Mouse (Mus musculus) liver (tissue): Measurements from ENCODE around the gene Wipf1.
"Not testable (repeated sequence)": the region's sequence is repeated elsewhere in the genome, so short reads cannot be mapped to it uniquely, and the experiment has no call there.

ENCODE experiments used
- DNase-seq: peaks from one replicate; pipeline ENCODE4 v3.0.0-alpha.2; 2020; ENCODE audit warnings: mixed read lengths

Gene Wipf1

GRCm38 (mm10) chr2:73529356-73530330 lies at the start of gene Wipf1:
TSS of gene Wipf1 (minus strand) at chr2:73529734.
- peak; percentile 67 for DNase-seq

GRCm38 (mm10) chr2:73579168-73579567 lies 49.6 kb upstream of the Wipf1 start:
- DNase-seq = no peak

GRCm38 (mm10) chr2:73574418-73574817 lies 44.9 kb upstream of the Wipf1 start:
- DNase-seq = no peak

- no peak for DNase-seq
Measured at GRCm38 (mm10) chr2:73573556-73573955, 44.0 kb upstream of the Wipf1 start.

- peak; percentile 64 for DNase-seq
Measured at GRCm38 (mm10) chr2:73572539-73573372, 43.2 kb upstream of the Wipf1 start.

- DNase-seq = no peak
Measured at GRCm38 (mm10) chr2:73571901-73572300, 42.4 kb upstream of the Wipf1 start.

GRCm38 (mm10) chr2:73571304-73571703 lies 41.8 kb upstream of the Wipf1 start:
- no peak for DNase-seq

- DNase-seq = peak; percentile 51
Measured at GRCm38 (mm10) chr2:73566989-73567605, 37.6 kb upstream of the Wipf1 start.

- peak; percentile 50 for DNase-seq
Measured at GRCm38 (mm10) chr2:73566162-73566561, 36.6 kb upstream of the Wipf1 start.

- no peak for DNase-seq
Measured at GRCm38 (mm10) chr2:73563690-73564089, 34.2 kb upstream of the Wipf1 start.

- DNase-seq = no peak
Measured at GRCm38 (mm10) chr2:73562656-73563055, 33.1 kb upstream of the Wipf1 start.

- DNase-seq = peak; percentile 55
Measured at GRCm38 (mm10) chr2:73561665-73562063, 32.1 kb upstream of the Wipf1 start.

- DNase-seq = no peak
Measured at GRCm38 (mm10) chr2:73560899-73561664, 31.5 kb upstream of the Wipf1 start.

- no peak for DNase-seq
Measured at GRCm38 (mm10) chr2:73560445-73560844, 30.9 kb upstream of the Wipf1 start.

- no peak for DNase-seq
Measured at GRCm38 (mm10) chr2:73557956-73558355, 28.4 kb upstream of the Wipf1 start.

GRCm38 (mm10) chr2:73557061-73557460 lies 27.5 kb upstream of the Wipf1 start:
- not testable (repeated sequence) for DNase-seq

- no peak for DNase-seq
Measured at GRCm38 (mm10) chr2:73554389-73554788, 24.9 kb upstream of the Wipf1 start.

GRCm38 (mm10) chr2:73552926-73553325 lies 23.4 kb upstream of the Wipf1 start:
- DNase-seq = no peak

- peak; percentile 34 for DNase-seq
Measured at GRCm38 (mm10) chr2:73550725-73551124, 21.2 kb upstream of the Wipf1 start.

- no peak for DNase-seq
Measured at GRCm38 (mm10) chr2:73548542-73548941, 19.0 kb upstream of the Wipf1 start.

GRCm38 (mm10) chr2:73547256-73547655 lies 17.7 kb upstream of the Wipf1 start:
- no peak for DNase-seq

GRCm38 (mm10) chr2:73545556-73545955 lies 16.0 kb upstream of the Wipf1 start:
- DNase-seq = no peak
